Mouse (Mus musculus): ENCODE measurements around the gene Mrpl50. TPM values are rescaled to one million over a fixed set of nuclear protein-coding genes. Genes with fewer than 3 reads are reported as not detected.

Mrpl50 gene
- 83.3 and 84.1 TPM in 2 replicates for polyA plus RNA-seq (2015; fragmentation: Nextera tagmentation; extraction: Ambion mirVana)

GRCm38 (mm10) chr4:49520572-49521340 lies at the start of gene Mrpl50, which contains the start of gene Zfp189:
Gene Mrpl50 (minus strand): TSS chr4:49521093.
Gene Zfp189 (plus strand): TSS chr4:49521176.
- under 1% methylated on average over 41 of the region's 41 CpGs for WGBS
- Histone ChIP-seq H3K27ac (replicated peaks) (peak within 1 kb of the TSS; percentile 64), H3K4me2 (peak within 1 kb of the TSS; percentile 77), H3K4me1 (replicated peaks) (peaks cover 37% of the 10 kb centered on the region), H3K9ac (peak within 1 kb of the TSS; percentile 82), H3K9me3 (no peaks in the 10 kb centered on the region), H3K36me3 (peaks cover 28% of the 10 kb centered on the region), H3K4me3 (peak within 1 kb of the TSS; percentile 55), H3K27me3 (no peaks in the 10 kb centered on the region)
- peak; percentile 100 for ATAC-seq (ENCODE audit: low read depth)

GRCm38 (mm10) chr4:49567613-49568012 lies 46.7 kb upstream of the Mrpl50 start:
- H3K27me3 ChIP-seq = no peaks in the 10 kb centered on the region
- 22% methylated on average over 3 of the region's 3 CpGs for WGBS
- no peak overlapping the region for H3K4me2 ChIP-seq
- no peak overlapping the region for H3K4me3 ChIP-seq
- no peak overlapping the region for H3K9ac ChIP-seq
- H3K27ac ChIP-seq (replicated peaks) = no peak overlapping the region
- no peaks in the 10 kb centered on the region for H3K36me3 ChIP-seq
- peak; percentile 72 for ATAC-seq (ENCODE audit: low read depth)
- H3K4me1 ChIP-seq (replicated peaks) = no peaks in the 10 kb centered on the region
- H3K9me3 ChIP-seq = no peaks in the 10 kb centered on the region

- H3K9me3 ChIP-seq = no peaks in the 10 kb centered on the region
- H3K27me3 ChIP-seq = no peaks in the 10 kb centered on the region
- no peaks in the 10 kb centered on the region for H3K36me3 ChIP-seq
- no peak overlapping the region for H3K4me3 ChIP-seq
- no peak overlapping the region for H3K4me2 ChIP-seq
- 68% methylated on average over 20 of the region's 20 CpGs for WGBS
- no peaks in the 10 kb centered on the region for H3K4me1 ChIP-seq (replicated peaks)
- ATAC-seq (ENCODE audit: low read depth) = peak; percentile 59; the same call in 1 of the 2 replicates
- H3K9ac ChIP-seq = no peak overlapping the region
- H3K27ac ChIP-seq (replicated peaks) = no peak overlapping the region
Measured at GRCm38 (mm10) chr4:49559915-49560772, 39.3 kb upstream of the Mrpl50 start.

GRCm38 (mm10) chr4:49558181-49558580 lies 37.3 kb upstream of the Mrpl50 start:
- 85% methylated on average over 2 of the region's 2 CpGs for WGBS

GRCm38 (mm10) chr4:49557375-49557774 lies 36.5 kb upstream of the Mrpl50 start:
- ATAC-seq (ENCODE audit: low read depth) = no peak
- Histone ChIP-seq H3K4me1 (replicated peaks) (no peaks in the 10 kb centered on the region), H3K9ac (no peak overlapping the region), H3K4me2 (no peak overlapping the region), H3K27me3 (no peaks in the 10 kb centered on the region), H3K36me3 (no peaks in the 10 kb centered on the region), H3K9me3 (no peaks in the 10 kb centered on the region), H3K4me3 (no peak overlapping the region), H3K27ac (replicated peaks) (no peak overlapping the region)
- 96% methylated on average over 7 of the region's 7 CpGs for WGBS

More at GRCm38 (mm10) chr4:49558181-49558580, 37.3 kb upstream of the Mrpl50 start:
- H3K36me3 ChIP-seq = no peaks in the 10 kb centered on the region
- no peaks in the 10 kb centered on the region for H3K27me3 ChIP-seq
- no peaks in the 10 kb centered on the region for H3K9me3 ChIP-seq
- no peak overlapping the region for H3K9ac ChIP-seq
- no peak overlapping the region for H3K4me3 ChIP-seq
- H3K27ac ChIP-seq (replicated peaks) = no peak overlapping the region
- no peak overlapping the region for H3K4me2 ChIP-seq
- H3K4me1 ChIP-seq (replicated peaks) = no peaks in the 10 kb centered on the region
- ATAC-seq (ENCODE audit: low read depth) = no peak

- no peaks in the 10 kb centered on the region for H3K27me3 ChIP-seq
- H3K9ac ChIP-seq = no peak overlapping the region
- H3K36me3 ChIP-seq = no peaks in the 10 kb centered on the region
- H3K4me2 ChIP-seq = no peak overlapping the region
- no peaks in the 10 kb centered on the region for H3K9me3 ChIP-seq
- 84% methylated on average over 5 of the region's 5 CpGs for WGBS
- no peak for ATAC-seq (ENCODE audit: low read depth)
- no peak overlapping the region for H3K4me3 ChIP-seq
- no peak overlapping the region for H3K27ac ChIP-seq (replicated peaks)
- no peaks in the 10 kb centered on the region for H3K4me1 ChIP-seq (replicated peaks)
Measured at GRCm38 (mm10) chr4:49553380-49553779, 32.5 kb upstream of the Mrpl50 start.

GRCm38 (mm10) chr4:49549383-49549782 lies 28.5 kb upstream of the Mrpl50 start, which contains the start of gene Aldob:
Gene Aldob (minus strand): TSS chr4:49549546.
- H3K4me3 ChIP-seq = no peak within 1 kb of the TSS
- no peaks in the 10 kb centered on the region for H3K9me3 ChIP-seq
- no peaks in the 10 kb centered on the region for H3K36me3 ChIP-seq
- WGBS = 54% methylated on average over 3 of the region's 3 CpGs
- no peak for ATAC-seq (ENCODE audit: low read depth)
- no peaks in the 10 kb centered on the region for H3K27me3 ChIP-seq
- H3K27ac ChIP-seq (replicated peaks) = no peak within 1 kb of the TSS
- no peaks in the 10 kb centered on the region for H3K4me1 ChIP-seq (replicated peaks)
- H3K9ac ChIP-seq = no peak within 1 kb of the TSS
- H3K4me2 ChIP-seq = no peak within 1 kb of the TSS

- Histone ChIP-seq H3K27ac (replicated peaks) (no peak overlapping the region), H3K9me3 (no peaks in the 10 kb centered on the region), H3K4me1 (replicated peaks) (no peaks in the 10 kb centered on the region), H3K4me3 (no peak overlapping the region), H3K27me3 (no peaks in the 10 kb centered on the region), H3K4me2 (no peak overlapping the region), H3K36me3 (no peaks in the 10 kb centered on the region), H3K9ac (no peak overlapping the region)
- no peak for ATAC-seq (ENCODE audit: low read depth)
- 88% methylated on average over 7 of the region's 7 CpGs for WGBS
Measured at GRCm38 (mm10) chr4:49547544-49548219, 26.8 kb upstream of the Mrpl50 start.

GRCm38 (mm10) chr4:49546873-49547543 lies 26.1 kb upstream of the Mrpl50 start:
- Histone ChIP-seq H3K4me3 (no peak overlapping the region), H3K9ac (no peak overlapping the region), H3K4me2 (no peak overlapping the region), H3K4me1 (replicated peaks) (no peaks in the 10 kb centered on the region), H3K27ac (replicated peaks) (no peak overlapping the region), H3K36me3 (no peaks in the 10 kb centered on the region), H3K9me3 (no peaks in the 10 kb centered on the region), H3K27me3 (no peaks in the 10 kb centered on the region)
- no peak for ATAC-seq (ENCODE audit: low read depth)
- WGBS = 75% methylated on average over 6 of the region's 6 CpGs

GRCm38 (mm10) chr4:49546026-49546425 lies 25.1 kb upstream of the Mrpl50 start:
- Histone ChIP-seq H3K4me3 (no peak overlapping the region), H3K27ac (replicated peaks) (no peak overlapping the region), H3K36me3 (no peaks in the 10 kb centered on the region), H3K4me1 (replicated peaks) (no peaks in the 10 kb centered on the region), H3K27me3 (no peaks in the 10 kb centered on the region), H3K4me2 (no peak overlapping the region), H3K9me3 (no peaks in the 10 kb centered on the region), H3K9ac (no peak overlapping the region)
- WGBS = 94% methylated on average over 2 of the region's 2 CpGs
- ATAC-seq (ENCODE audit: low read depth) = no peak

GRCm38 (mm10) chr4:49540966-49541365 lies 20.1 kb upstream of the Mrpl50 start:
- Histone ChIP-seq H3K4me3 (no peak overlapping the region), H3K27ac (replicated peaks) (no peak overlapping the region), H3K9me3 (no peaks in the 10 kb centered on the region), H3K4me1 (replicated peaks) (no peaks in the 10 kb centered on the region), H3K4me2 (no peak overlapping the region), H3K27me3 (no peaks in the 10 kb centered on the region), H3K36me3 (no peaks in the 10 kb centered on the region), H3K9ac (no peak overlapping the region)
- no peak for ATAC-seq (ENCODE audit: low read depth)
- WGBS = 82% methylated on average over 3 of the region's 3 CpGs
